Mouse (Mus musculus) midbrain, postnatal 0 days (tissue): Measurements from ENCODE around the gene Tnks2. TPM values are rescaled to one million over a fixed set of nuclear protein-coding genes. Genes with fewer than 3 reads are reported as not detected.
A peak's percentile ranks its signal among the peaks of the same experiment; 100 is the strongest.

Experiments
- ATAC-seq: fragments of 200-750 bp; cut with Nextera tagmentation; 2 replicates; pipeline ENCODE4 v1.8.0; 2017; ENCODE audit warnings: moderate number of reproducible peaks, mild to moderate bottlenecking, moderate TSS enrichment, moderate library complexity; ENCODE audit not compliant: low FRiP score
- DNase-seq: peaks from one replicate; pipeline ENCODE4 v3.0.0-alpha.2; 2015; ENCODE audit warnings: low spot score
- H3K27ac ChIP-seq: fragments of 300-500 bp; sonication (generic); 2 replicates; pipeline ENCODE4 v1.5.1; 2014; ENCODE audit warnings: low read depth, mild to moderate bottlenecking, low read length, mixed read lengths
- H3K27me3 ChIP-seq: fragments of 300-500 bp; sonication (generic); 2 replicates; pipeline ENCODE4 v1.6.1; 2014; ENCODE audit warnings: low read length, control low read depth, mixed read lengths; ENCODE audit not compliant: insufficient read depth
- H3K36me3 ChIP-seq: fragments of 300-500 bp; sonication (generic); 2 replicates; pipeline ENCODE4 v1.6.1; 2014; ENCODE audit warnings: low read length, control low read depth, mixed read lengths; ENCODE audit not compliant: insufficient read depth
- H3K4me1 ChIP-seq: fragments of 300-500 bp; sonication (generic); 2 replicates; pipeline ENCODE4 v1.6.1; 2014; ENCODE audit warnings: mild to moderate bottlenecking, control low read depth, antibody characterized with exemption, low read length, mixed read lengths; ENCODE audit not compliant: insufficient read depth
- H3K4me2 ChIP-seq: fragments of 300-500 bp; sonication (generic); 2 replicates; pipeline ENCODE4 v1.6.1; 2014; ENCODE audit warnings: low read depth, mild to moderate bottlenecking, low read length, mixed read lengths; ENCODE audit not compliant: poor library complexity, severe bottlenecking
- H3K4me3 ChIP-seq: fragments of 300-500 bp; sonication (generic); 2 replicates; pipeline ENCODE4 v1.5.1; 2014; ENCODE audit warnings: low read depth, mild to moderate bottlenecking, low read length, moderate library complexity
- H3K9ac ChIP-seq: fragments of 300-500 bp; sonication (generic); replicated peaks from 2 replicates; pipeline ENCODE4 v1.6.1; 2014; ENCODE audit warnings: mild to moderate bottlenecking, low read length, moderate library complexity, mixed read lengths; ENCODE audit not compliant: poor library complexity, severe bottlenecking
- H3K9me3 ChIP-seq: fragments of 300-500 bp; sonication (generic); 2 replicates; pipeline ENCODE4 v1.6.1; 2016; ENCODE audit warnings: low read length, control low read depth
- CTCF ChIP-seq: IDR thresholded peaks from 2 replicates; pipeline ENCODE4 v1.5.1; 2016; ENCODE audit warnings: antibody characterized with exemption, mild to moderate bottlenecking
- WGBS: fragments of 180-500 bp; shearing (Covaris S2); extraction: QIAGEN DNeasy Blood & Tissue Kit; methylation state at CpG from one replicate; pipeline ENCODE4 v1.1.7; 2014; 5-methylcytosine and 5-hydroxymethylcytosine counted together
- polyA plus RNA-seq: library from polyadenylated mRNA; unstranded; fragments of >200 nt; fragmentation: Nextera tagmentation; extraction: Ambion mirVana; gene quantifications from 2 replicates; pipeline ENCODE4 v1.2.1, GENCODE M21; 2015
- total RNA-seq: library from RNA; depleted of rRNA; stranded (reverse); fragments of >200 nt; gene quantifications from 2 replicates; pipeline ENCODE4 v1.2.3, GENCODE M21; 2014

Tnks2 gene
- total and polyA plus RNA-seq, 2 experiments from 2014 or later: 27.2 to 181 TPM

DNA sequence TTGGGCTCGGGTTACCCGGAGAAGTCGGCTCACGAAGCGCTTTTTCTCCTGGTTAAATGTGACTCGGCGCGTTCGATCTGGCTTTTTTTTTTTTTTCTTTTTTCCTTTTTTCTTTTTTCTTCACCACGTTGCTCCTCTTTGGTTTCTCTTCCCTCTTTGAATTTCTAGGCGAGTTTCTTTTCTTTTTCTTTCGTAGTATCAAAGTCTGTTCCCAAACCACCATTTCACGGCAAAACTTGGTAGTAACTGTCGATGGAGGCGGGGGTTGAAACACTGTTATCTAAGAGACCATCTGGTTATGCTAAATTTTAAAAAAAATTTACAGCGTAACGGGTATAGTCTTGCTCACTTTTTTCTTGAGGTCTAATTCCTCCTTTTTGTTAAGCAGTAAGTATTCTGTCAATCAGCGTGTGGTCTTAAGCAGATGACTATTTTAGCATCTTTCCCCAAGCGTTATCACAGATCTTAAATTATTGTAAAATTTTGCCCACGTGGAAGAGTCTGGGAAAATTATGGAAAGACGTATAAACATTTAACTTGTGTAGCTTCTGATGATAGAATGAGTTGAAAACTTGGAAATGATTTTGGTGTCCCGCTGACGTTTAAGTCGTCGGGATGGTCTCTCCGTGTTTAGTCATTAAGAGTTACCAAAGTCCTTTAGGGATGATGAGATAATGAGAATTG lies 92.7 kb downstream of the Tnks2 start:
- no peak for DNase-seq
- peaks cover 3% of the 10 kb centered on the region; the same call in 1 of the 2 replicates for H3K4me1 ChIP-seq
- no peaks in the 10 kb centered on the region for H3K27me3 ChIP-seq
- no peak for TF ChIP-seq CTCF
- 3% methylated on average over 25 of the region's 26 CpGs for WGBS
- H3K27ac ChIP-seq: peak overlapping the region; percentile 94
- H3K4me3 ChIP-seq: peak overlapping the region; percentile 90
- H3K4me2 ChIP-seq: peak overlapping the region; percentile 81
- H3K36me3 ChIP-seq: no peaks in the 10 kb centered on the region
- ATAC-seq: no peak
- H3K9ac ChIP-seq: peak overlapping the region; percentile 87
- no peaks in the 10 kb centered on the region for H3K9me3 ChIP-seq

DNA sequence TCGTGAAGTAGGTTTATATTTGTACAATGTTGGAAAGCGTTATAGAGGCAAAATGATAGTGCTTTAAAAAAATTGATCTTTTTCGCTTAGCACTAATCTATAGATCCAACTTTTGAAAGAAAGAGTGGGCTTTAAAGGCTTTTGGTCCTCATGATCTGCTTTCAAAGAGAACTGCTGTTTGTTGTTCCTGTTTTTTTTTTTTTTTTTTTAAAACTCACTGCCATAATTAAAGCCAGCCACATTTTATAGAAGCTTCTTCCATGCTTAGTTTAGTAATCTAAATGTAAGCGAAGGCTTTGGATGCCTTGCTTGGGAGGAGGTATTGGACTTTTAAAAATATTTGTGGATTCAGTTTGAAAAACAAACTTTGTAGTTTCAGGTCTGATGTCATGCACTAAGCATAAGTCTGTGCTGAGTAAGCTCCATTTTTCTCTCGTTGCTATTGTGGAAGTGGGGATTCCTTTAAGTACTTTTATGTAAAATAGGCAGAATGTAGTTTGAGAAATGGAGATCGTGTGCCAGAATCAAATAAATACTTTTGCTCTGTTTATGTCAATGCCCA lies 93.8 kb downstream of the Tnks2 start:
- Histone ChIP-seq H3K4me1 (peaks cover 3% of the 10 kb centered on the region; the same call in 1 of the 2 replicates), H3K9ac (no peak overlapping the region), H3K27ac (no peak overlapping the region), H3K4me2 (no peak overlapping the region), H3K27me3 (no peaks in the 10 kb centered on the region), H3K36me3 (no peaks in the 10 kb centered on the region), H3K4me3 (no peak overlapping the region), H3K9me3 (no peaks in the 10 kb centered on the region)
- ATAC-seq: no peak
- TF ChIP-seq CTCF: no peak
- WGBS: 83% methylated on average over 6 of the region's 6 CpGs
- DNase-seq: no peak

DNA sequence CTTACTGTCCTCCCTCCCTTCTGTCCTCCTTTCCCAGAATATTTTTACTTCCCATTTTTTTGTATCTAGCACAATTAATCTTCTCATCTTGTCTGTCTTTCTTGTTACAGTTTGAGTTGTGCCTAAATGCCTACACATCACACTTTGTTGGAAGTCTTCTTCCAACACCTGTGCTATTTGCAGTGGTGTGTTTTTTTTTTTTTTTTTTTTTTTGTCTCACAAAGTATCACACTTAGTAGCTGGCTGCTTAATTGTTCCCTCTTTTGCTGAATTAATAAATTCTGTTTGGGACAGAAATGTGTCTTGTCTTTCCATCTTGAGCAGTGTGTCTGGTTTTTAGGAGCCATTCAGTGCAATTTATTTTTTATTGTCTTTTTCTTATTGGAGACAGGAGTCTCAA lies 95.8 kb downstream of the Tnks2 start:
- Histone ChIP-seq H3K9me3 (no peaks in the 10 kb centered on the region), H3K4me3 (no peak overlapping the region), H3K4me1 (peaks cover 3% of the 10 kb centered on the region; the same call in 1 of the 2 replicates), H3K9ac (no peak overlapping the region), H3K36me3 (no peaks in the 10 kb centered on the region), H3K27me3 (no peaks in the 10 kb centered on the region), H3K4me2 (no peak overlapping the region), H3K27ac (no peak overlapping the region)
- ATAC-seq (no peak), DNase-seq (no peak)
- TF ChIP-seq CTCF: no peak

DNA sequence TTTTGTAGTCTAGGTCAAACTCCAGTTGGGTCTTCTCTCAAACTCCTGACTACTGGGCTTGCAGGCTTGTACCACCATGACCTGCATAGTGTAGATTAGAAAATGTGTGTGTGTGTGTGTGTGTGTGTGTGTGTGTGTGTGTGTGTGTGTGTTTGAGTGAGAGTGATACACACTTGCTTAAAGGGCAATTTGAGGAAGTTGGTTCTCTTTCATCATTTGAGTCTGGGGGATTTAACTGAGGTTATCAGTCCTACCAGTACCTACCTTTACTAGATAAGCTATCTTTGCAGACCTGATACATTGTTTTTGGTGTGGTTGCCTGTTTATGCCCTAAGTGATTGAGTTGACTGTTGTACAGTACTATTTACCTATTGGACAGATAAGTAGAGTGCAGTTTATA lies 98.1 kb downstream of the Tnks2 start:
- Histone ChIP-seq H3K4me3 (no peak overlapping the region), H3K27me3 (no peaks in the 10 kb centered on the region), H3K27ac (no peak overlapping the region), H3K4me2 (no peak overlapping the region), H3K4me1 (no peaks in the 10 kb centered on the region), H3K9me3 (no peaks in the 10 kb centered on the region), H3K9ac (no peak overlapping the region), H3K36me3 (no peaks in the 10 kb centered on the region)
- no peak for ATAC-seq
- no peak for TF ChIP-seq CTCF
- no peak for DNase-seq

DNA sequence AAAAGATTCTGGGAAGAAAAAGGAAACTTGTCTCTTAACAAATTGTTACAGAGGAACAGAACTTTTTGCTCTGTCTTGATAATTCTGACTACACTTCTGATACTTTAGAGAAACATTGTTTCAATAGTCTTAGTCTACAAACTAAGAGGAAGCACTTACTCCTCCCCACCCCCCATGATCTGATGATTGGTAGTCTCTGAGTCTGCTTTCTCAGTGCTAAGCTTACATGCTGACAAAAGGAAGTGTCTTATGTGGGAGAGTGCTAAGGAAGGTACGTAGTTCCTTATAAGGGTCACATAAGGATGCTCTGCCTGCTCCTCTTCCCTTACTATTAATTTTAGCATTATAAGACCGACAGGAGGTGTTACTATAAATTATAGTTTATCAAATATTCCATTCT lies 98.6 kb downstream of the Tnks2 start:
- H3K27me3 ChIP-seq: no peaks in the 10 kb centered on the region
- H3K9ac ChIP-seq: no peak overlapping the region
- H3K36me3 ChIP-seq: no peaks in the 10 kb centered on the region
- no peak overlapping the region for H3K4me3 ChIP-seq
- TF ChIP-seq CTCF: no peak
- no peak for ATAC-seq
- no peaks in the 10 kb centered on the region for H3K4me1 ChIP-seq
- H3K4me2 ChIP-seq: no peak overlapping the region
- no peak for DNase-seq
- H3K27ac ChIP-seq: no peak overlapping the region
- no peaks in the 10 kb centered on the region for H3K9me3 ChIP-seq
- WGBS: 91% methylated on average over 2 of the region's 2 CpGs

DNA sequence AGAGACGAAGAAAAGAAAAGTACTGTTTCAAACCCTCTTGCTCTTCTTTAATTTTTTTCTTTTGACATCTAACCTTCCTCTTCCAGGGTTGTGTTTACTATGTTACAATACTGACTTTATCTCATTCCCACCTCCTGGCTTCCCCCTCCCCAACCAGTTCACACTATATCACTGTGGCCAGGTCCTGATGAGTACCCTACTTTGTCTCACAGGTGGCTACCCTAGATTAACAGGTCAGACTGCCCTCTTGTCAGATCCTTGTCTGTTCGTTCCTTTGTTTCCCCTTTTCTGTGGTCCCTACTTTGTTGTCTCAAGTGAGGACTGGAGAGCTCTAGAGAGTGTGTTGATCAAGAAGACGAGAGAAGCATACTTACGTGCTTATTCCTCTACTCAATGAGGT lies 102.3 kb downstream of the Tnks2 start:
- 89% methylated on average over 4 of the region's 4 CpGs for WGBS
- ATAC-seq (no peak), DNase-seq (no peak)

More for the DNA sequence above, 102.3 kb downstream of the Tnks2 start:
- Histone ChIP-seq H3K9ac (no peak overlapping the region), H3K27me3 (no peaks in the 10 kb centered on the region), H3K9me3 (no peaks in the 10 kb centered on the region), H3K36me3 (no peaks in the 10 kb centered on the region), H3K27ac (no peak overlapping the region), H3K4me1 (no peaks in the 10 kb centered on the region), H3K4me2 (no peak overlapping the region), H3K4me3 (no peak overlapping the region)
- no peak for TF ChIP-seq CTCF
